Mouse (Mus musculus) ES-Bruce4 (cell line): ENCODE data around the gene Gm9821. TPM values are rescaled to one million over a fixed set of nuclear protein-coding genes. Genes with fewer than 3 reads are reported as not detected.

Source experiments
- H3K27ac ChIP-seq: 2 replicates; pipeline ENCODE4 v1.5.1; 2012; ENCODE audit warnings: low read length, inconsistent platforms; ENCODE audit not compliant: insufficient read depth
- H3K27me3 ChIP-seq: 2 replicates; pipeline ENCODE4 v1.6.1; 2012; ENCODE audit warnings: mild to moderate bottlenecking, low read length, inconsistent platforms; ENCODE audit not compliant: control insufficient read depth, poor library complexity, insufficient read depth, severe bottlenecking
- H3K36me3 ChIP-seq: 2 replicates; pipeline ENCODE4 v1.6.1; 2012; ENCODE audit warnings: inconsistent platforms, mild to moderate bottlenecking, low read length, moderate library complexity; ENCODE audit not compliant: control insufficient read depth, poor library complexity, insufficient read depth, severe bottlenecking
- H3K4me1 ChIP-seq: one replicate; pipeline ENCODE4 v1.8.1; 2011; ENCODE audit warnings: low read length; ENCODE audit not compliant: control insufficient read depth, insufficient read depth
- H3K4me3 ChIP-seq: 2 replicates; pipeline ENCODE4 v1.5.1; 2011; ENCODE audit warnings: low read depth, mild to moderate bottlenecking, low read length
- H3K9ac ChIP-seq: 2 replicates; pipeline ENCODE4 v1.6.1; 2012; ENCODE audit warnings: low read depth, mild to moderate bottlenecking, inconsistent platforms; ENCODE audit not compliant: poor library complexity, severe bottlenecking
- H3K9me3 ChIP-seq: replicated peaks from 2 replicates; pipeline ENCODE4 v1.6.1; 2012; ENCODE audit warnings: mild to moderate bottlenecking, low read length, inconsistent platforms; ENCODE audit not compliant: control insufficient read depth, poor library complexity, insufficient read depth, severe bottlenecking
- CTCF ChIP-seq: IDR thresholded peaks from one replicate; pipeline ENCODE4 v1.8.1; 2011; ENCODE audit warnings: low read depth, low read length
- EP300 ChIP-seq: IDR thresholded peaks from 2 replicates; pipeline ENCODE4 v1.6.1; 2011; ENCODE audit warnings: low read depth, low read length; ENCODE audit not compliant: insufficient read depth
- POLR2A ChIP-seq: IDR thresholded peaks from one replicate; pipeline ENCODE4 v1.8.1; 2011; ENCODE audit warnings: low read length; ENCODE audit not compliant: insufficient read depth
- polyA plus RNA-seq: library from polyadenylated mRNA; stranded (reverse); fragments of >200 nt; gene quantifications from 2 replicates; pipeline ENCODE4 v1.2.4, GENCODE M21; 2011; ENCODE audit warnings: low read depth; ENCODE audit not compliant: missing spikeins, insufficient read depth, insufficient read length

The Gm9821 gene
- polyA plus RNA-seq, 1 experiment: not detected

DNA sequence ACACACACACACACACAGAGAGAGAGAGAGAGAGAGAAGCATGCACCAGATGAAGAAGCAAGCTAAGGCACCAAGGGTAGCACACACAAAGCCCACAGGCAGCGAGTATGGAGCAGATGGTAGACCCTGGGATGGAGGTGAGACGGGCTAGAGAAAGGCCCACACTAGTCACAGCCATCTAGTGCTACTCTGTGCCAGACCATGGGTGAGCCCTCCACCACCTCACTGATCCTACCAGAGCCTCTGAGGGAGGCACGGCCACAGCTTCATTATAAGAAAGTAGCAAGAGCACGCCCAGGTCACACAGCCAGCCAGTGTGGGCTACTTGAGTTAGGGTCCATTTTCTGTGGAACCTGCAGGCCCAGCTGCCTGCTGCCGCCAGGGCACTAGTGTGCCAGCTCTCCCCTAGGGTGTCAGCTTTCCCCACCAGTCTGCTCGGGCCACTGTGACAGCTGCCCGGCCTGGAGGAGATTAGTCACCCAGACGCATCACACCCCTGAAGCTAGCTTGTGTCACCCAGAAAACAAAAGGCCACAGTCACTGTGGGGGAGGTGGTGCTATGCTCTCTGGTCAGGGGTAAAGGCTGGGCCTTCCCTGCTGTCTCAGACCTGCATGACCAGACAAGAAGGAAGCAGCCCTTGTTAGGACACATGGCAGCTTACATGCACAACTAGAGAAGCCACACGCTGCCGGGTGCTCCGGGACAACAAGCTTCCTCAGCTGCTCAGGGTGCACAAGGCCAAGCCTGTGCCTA lies 2.1 kb downstream of the Gm9821 start:
- H3K27ac ChIP-seq: no peak overlapping the region
- TF ChIP-seq CTCF: no peak
- no peak for TF ChIP-seq EP300
- no peak for TF ChIP-seq POLR2A
- no peaks in the 10 kb centered on the region for H3K36me3 ChIP-seq
- H3K27me3 ChIP-seq: no peaks in the 10 kb centered on the region
- H3K4me3 ChIP-seq: no peak overlapping the region
- H3K9me3 ChIP-seq: no peaks in the 10 kb centered on the region
- no peak overlapping the region for H3K9ac ChIP-seq
- no peaks in the 10 kb centered on the region for H3K4me1 ChIP-seq

DNA sequence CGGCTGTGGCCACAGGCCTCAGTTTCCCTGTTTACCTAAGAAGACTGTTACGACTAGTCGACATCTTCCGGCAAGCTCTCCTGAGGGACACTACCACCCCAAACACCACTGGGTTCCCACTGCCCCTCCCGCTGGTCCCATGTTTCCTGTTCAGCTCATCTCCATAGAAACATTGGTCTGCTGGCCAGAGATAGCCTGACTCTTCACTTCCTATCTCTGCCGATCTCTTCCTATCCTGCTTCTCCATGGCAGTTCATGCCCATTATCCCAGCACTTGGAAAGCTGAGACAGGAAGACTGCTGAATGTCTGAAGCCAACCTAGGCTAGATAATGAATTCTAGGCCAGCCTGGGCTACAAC lies 2.6 kb downstream of the Gm9821 start:
- Histone ChIP-seq H3K27me3 (no peaks in the 10 kb centered on the region), H3K27ac (no peak overlapping the region), H3K4me3 (no peak overlapping the region), H3K9me3 (no peaks in the 10 kb centered on the region), H3K9ac (no peak overlapping the region), H3K36me3 (no peaks in the 10 kb centered on the region), H3K4me1 (no peaks in the 10 kb centered on the region)
- TF ChIP-seq CTCF: no peak
- TF ChIP-seq EP300: no peak
- no peak for TF ChIP-seq POLR2A

- no peak for TF ChIP-seq EP300
- no peaks in the 10 kb centered on the region for H3K9me3 ChIP-seq
- no peak overlapping the region for H3K9ac ChIP-seq
- no peak overlapping the region for H3K4me3 ChIP-seq
- H3K4me1 ChIP-seq: peaks cover 3% of the 10 kb centered on the region
- H3K27me3 ChIP-seq: no peaks in the 10 kb centered on the region
- no peak overlapping the region for H3K27ac ChIP-seq
- H3K36me3 ChIP-seq: no peaks in the 10 kb centered on the region
Measured at GRCm38 (mm10) chr2:91948792-91949241, 3.3 kb downstream of the Gm9821 start.

- TF ChIP-seq CTCF (no peak), EP300 (no peak), POLR2A (no peak)
- peak overlapping the region; percentile 26; the same call in 1 of the 2 replicates for H3K9ac ChIP-seq
- H3K27ac ChIP-seq: no peak overlapping the region
- no peaks in the 10 kb centered on the region for H3K9me3 ChIP-seq
- H3K4me3 ChIP-seq: no peak overlapping the region
- H3K4me1 ChIP-seq: peaks cover 5% of the 10 kb centered on the region
- H3K27me3 ChIP-seq: no peaks in the 10 kb centered on the region
- no peaks in the 10 kb centered on the region for H3K36me3 ChIP-seq
Measured at GRCm38 (mm10) chr2:91949411-91950274, 4.1 kb downstream of the Gm9821 start.

DNA sequence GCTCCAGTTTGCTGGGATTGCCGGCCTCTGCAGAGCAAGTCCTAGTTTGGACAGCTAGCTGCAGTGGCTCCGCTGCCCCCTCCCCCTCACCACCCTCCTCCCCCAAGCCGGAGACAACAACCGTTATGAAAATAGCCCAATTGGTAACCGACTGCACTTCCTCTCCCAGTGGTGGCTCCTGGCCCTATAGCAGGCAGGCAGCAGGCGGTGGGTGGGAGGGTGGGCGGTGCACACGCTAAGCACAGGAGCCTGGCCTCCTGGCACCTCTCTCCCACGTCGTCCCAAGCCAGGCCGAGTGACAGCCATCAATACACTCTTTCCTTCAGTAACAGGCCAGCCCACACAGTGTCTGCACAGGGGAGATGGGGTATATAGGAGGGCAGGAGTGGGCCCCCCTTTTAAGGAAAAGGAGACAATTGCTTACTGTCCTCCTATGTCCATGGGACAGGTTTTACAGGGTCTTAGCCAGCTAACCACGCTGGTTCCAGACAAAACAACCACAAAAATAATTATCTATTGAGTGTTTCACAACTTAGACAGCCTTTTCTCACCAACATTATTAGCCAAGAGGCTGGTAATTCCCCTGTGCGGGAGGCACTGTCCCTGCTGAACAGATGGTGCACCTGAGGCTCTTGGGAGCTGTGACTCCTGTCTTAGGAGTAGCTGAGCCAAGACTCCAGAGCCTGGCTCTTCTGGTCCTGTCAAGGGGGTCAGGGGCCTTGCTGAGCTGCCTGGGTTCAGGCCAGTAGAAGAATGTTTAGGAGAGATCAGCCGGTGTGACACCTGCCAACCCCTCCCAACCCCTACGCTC lies 5.0 kb downstream of the Gm9821 start:
- no peak for TF ChIP-seq CTCF
- no peak for TF ChIP-seq POLR2A
- no peak for TF ChIP-seq EP300
- H3K27ac ChIP-seq: no peak overlapping the region
- H3K4me1 ChIP-seq: peaks cover 5% of the 10 kb centered on the region
- no peak overlapping the region for H3K4me3 ChIP-seq
- peak overlapping the region; percentile 26; the same call in 1 of the 2 replicates for H3K9ac ChIP-seq
- no peaks in the 10 kb centered on the region for H3K36me3 ChIP-seq
- no peaks in the 10 kb centered on the region for H3K27me3 ChIP-seq
- no peaks in the 10 kb centered on the region for H3K9me3 ChIP-seq
